Mouse (Mus musculus) skeletal muscle tissue, postnatal 0 days (tissue): ENCODE measurements around the gene Gm11146. TPM values are rescaled to one million over a fixed set of nuclear protein-coding genes. Genes with fewer than 3 reads are reported as not detected.
A peak's percentile ranks its signal among the peaks of the same experiment; 100 is the strongest.

Experiments
- microRNA counts: library from miRNA; unstranded; fragments of <30 nt; microRNA quantifications from one replicate; lab custom pipeline; 2015
- microRNA-seq, 2 experiments: library from miRNA; unstranded; fragments of <30 nt; microRNA quantifications; one replicate each; pipeline ENCODE4; 2016
- polyA plus RNA-seq: library from polyadenylated mRNA; unstranded; fragments of >200 nt; fragmentation: Nextera tagmentation; extraction: Ambion mirVana; gene quantifications from 2 replicates; pipeline ENCODE4 v1.2.1, GENCODE M21; 2015

Gm11146 gene
- polyA plus RNA-seq, result not detected in 2 replicates

DNA sequence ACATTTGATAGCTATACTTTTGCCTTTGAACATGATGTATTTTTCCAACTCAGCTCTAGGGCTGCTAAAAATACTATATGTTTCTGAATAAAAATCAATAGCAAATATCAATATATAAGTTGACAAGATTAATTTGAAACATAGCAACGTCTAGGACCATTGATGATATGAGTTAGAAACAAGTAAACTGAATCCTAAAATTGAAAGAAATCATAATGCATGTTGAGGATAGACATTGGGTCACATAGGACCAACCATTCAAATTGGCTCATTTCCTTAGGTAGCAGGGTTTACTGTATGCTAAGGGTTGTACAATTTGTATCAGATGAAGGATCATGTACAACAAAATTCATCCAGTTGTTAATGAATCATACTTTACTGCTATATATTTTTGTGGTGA is at the start of gene Gm11146:
TSS of gene Gm11146 (minus strand) at position 101 of the 400 bp plus-strand sequence.

MicroRNAs within 50 kb of the gene (microRNA counts, 519-probe panel; counts per million panel counts)
- microRNA mmu-miR-125b-5p (lab: Ali Mortazavi, UCI), result 8,410 counts per million, percentile 100 among the panel's probes with 10 or more counts
- microRNA mmu-miR-99a (lab: Ali Mortazavi, UCI), result 5,903 counts per million, percentile 91 among the panel's probes with 10 or more counts

Small RNAs within 50 kb of the gene (microRNA-seq; reads per million reads assigned to microRNA genes)
- gene Mir125b-2 (407 to 446 reads per million in 2 experiments), gene Mir99a (27,551 to 36,198 reads per million in 2 experiments), gene Mirlet7c-1 (87.2 to 87.7 reads per million in 2 experiments)
